Mouse (Mus musculus) ovary, postnatal 36 days (tissue): ENCODE results near the gene Golga5.

Source experiments
- DNase-seq: peaks from one replicate; pipeline ENCODE4 v3.0.0; 2022; ENCODE audit warnings: low spot score, mixed read lengths

Gene Golga5

GRCm38 (mm10) chr12:102468894-102469764 is at the start of gene Golga5:
Golga5 (plus strand) TSS chr12:102469135.
- peak; percentile 99 for DNase-seq

DNA sequence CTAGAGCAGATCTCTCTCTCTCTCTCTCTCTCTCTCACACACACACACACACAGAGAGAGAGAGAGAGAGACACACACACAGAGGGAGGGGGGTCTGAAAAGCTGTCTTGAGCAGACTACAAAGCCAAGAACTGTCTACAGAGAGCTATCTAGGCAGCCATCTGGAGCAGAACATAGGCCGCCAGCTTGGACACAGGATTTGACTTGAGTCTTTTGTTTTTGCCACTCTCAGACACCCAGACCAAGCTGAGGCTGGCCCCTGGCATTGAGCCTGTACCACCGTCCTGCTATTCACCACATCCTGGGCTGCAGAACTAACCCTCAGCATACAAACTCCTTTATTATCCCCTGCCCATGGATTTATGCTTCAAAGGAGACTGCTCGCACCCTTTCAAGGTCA is 49.4 kb upstream of the Golga5 start:
- no peak for DNase-seq

DNA sequence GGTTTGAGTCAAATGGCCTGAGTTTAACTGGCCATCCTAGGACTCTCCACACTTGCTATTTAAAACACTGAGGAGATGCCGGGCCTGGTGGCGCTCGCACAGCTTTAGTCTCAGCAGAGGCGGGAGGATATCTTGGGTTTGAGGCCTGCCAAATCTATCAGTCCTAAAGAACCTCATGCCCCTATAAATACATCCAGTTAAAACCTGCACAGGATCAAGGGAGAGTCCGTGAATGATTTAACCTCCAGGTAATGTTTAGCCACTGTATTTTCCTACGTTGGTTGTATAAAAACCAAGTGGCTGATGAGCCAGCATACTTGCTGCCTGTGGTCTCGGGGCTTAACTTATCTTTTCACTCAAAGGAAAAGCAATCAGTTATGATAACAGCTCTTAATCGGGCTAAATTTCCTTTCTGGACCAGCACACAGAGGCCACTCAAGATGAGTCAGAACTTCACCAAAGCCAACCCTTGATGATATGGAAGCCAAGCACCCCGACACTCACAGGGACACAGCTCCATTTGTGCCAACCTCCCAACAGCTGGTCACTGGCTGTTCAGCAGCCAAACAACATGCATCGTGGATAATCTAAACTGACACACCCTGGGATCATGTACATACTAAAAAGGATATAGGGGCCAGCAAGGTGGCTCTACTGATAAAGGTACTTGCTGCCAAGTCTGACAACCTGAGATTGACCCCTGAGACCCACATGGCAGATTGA is 48.6 kb upstream of the Golga5 start:
- DNase-seq = no peak

- no peak for DNase-seq
Observed at GRCm38 (mm10) chr12:102422065-102422464, 46.9 kb upstream of the Golga5 start.

DNA sequence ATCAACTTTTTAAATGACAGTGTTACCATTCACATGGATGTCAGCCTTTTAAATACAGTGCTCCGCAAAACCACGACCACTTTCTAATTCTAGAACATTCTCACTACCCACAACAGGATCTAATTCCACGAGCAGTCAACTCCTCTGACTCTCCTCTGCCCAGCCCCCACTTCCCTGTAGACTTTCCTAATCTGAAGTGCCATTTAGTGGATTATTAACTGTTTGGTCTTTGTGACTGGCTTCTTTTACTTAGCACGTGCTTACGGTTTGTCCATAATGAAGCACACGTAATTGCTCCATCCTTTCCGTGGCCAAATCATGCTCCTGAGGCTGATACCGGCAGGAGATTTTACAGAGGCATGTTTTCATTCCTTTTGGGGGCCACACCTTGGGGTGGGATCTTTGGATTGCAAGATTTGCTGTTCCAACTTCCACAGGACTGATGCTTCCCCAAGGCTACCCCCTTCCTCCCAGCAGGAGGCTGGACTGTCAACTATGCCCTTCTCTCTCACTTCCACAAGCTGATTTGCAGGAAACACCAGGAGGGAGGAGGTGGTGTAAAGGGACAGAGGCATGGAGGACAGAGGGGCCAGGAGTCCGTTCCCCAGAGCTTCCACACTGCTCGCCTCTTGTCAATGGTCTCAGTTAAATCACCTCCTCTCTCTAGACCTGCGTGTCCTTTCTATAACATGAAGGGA is 46.2 kb upstream of the Golga5 start:
- DNase-seq = no peak

- no peak for DNase-seq
Observed at GRCm38 (mm10) chr12:102423625-102424024, 45.3 kb upstream of the Golga5 start.

DNA sequence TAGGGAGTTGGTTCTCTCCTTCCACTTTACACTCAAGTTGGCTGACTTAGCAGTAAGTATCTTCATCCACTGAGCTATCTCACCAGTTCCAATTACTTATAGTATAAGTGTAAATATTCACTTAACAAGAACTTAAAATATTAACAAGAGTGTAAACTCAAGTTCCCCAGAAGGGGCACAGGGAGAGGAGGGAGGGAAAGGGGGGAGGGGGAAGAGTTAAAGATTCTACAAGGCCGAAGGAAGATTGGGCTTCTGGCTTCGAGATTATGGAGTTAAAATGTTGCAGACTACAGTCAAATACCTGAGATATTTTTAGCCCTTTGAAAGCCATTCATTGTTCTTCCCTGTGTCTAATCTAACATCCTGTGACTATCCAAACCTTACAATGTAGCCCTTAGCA is 44.5 kb upstream of the Golga5 start:
- no peak for DNase-seq

DNA sequence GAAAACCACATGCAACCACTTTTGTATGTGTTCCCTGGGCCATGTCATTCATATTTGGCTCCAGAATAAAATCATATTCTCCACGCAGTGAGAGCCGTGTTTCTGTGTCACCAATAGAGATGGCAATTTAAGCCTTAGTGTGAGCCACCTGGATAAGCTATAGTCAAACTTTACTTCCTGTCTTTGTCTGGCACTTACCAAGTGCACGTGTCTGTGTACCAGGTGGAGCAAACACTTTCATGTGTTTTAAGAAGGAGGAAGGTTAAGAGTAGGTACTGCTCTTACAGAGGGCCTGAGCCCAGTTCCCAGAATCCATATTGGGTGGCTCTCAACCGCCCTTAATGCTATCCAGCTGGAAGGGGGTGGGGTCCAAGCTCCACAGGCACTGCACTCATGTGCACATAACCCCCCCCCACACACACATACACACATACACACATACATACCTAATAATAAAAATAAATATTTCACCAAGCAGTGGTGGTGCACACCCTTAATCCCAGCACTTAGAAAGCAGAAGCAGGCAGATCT is 43.8 kb upstream of the Golga5 start:
- DNase-seq = no peak

DNA sequence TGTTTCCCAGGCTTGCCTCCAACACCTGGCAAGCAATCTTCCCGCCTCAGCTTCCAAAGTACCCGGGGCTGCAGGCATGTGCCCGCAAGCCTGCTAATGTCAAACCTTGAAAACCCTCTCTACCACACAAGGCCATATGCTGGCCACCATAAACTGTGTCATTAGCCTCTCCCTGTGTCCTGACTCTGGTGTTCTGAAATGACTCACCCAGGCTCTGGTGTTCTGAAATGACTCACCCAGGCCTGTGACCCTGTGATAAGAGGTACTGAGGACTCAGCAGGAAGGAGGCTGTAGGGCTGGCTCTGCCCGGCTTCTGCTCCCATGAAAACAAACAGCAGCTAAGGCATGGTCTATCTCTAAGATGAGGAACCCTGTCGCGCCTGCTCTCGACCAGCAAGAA is 42.6 kb upstream of the Golga5 start:
- no peak for DNase-seq

DNA sequence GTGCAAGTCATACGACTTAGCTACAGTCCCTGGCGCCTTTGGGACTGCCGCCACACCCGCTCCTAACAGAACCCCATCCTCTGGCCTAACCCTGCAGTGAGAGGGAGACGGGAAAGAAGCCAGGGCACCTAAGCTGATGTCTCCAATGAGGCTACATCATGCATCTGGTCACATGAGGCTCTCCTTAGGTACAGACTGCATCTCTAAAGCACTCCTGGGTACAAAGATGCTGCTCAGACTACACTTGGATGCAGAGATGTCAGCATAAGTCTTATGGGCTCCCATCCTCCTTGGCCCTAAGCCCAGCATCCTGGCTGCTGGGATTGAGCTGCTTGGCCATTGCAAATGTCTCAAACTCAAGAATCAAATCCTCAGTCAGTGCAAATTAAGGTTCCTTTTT is 39.3 kb upstream of the Golga5 start:
- DNase-seq = no peak

DNA sequence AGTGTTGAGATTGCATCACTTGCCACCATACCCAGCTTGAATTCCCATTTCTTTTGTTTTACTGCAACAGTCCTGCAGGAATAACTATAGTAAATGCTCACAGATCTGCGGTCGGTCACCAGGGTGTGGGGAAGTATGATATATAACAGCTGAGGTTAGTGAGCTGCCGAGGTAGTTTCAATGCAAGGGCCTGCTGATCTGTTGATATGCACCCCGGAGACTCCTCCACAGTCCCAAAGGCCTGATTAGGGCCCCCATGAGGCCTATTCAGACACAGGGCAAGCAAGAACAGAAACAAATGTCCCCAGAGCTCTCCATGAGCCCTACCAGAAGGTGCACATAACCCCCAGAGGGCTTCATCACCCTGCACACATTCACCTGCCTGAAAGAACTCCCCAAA is 38.7 kb upstream of the Golga5 start:
- no peak for DNase-seq

- DNase-seq = no peak
Observed at GRCm38 (mm10) chr12:102432238-102432637, 36.7 kb upstream of the Golga5 start.

- no peak for DNase-seq
Observed at GRCm38 (mm10) chr12:102434107-102434506, 34.8 kb upstream of the Golga5 start.

- DNase-seq = no peak
Observed at GRCm38 (mm10) chr12:102436939-102437526, 31.9 kb upstream of the Golga5 start.

GRCm38 (mm10) chr12:102437952-102438351 is 31.0 kb upstream of the Golga5 start:
- DNase-seq = no peak

DNA sequence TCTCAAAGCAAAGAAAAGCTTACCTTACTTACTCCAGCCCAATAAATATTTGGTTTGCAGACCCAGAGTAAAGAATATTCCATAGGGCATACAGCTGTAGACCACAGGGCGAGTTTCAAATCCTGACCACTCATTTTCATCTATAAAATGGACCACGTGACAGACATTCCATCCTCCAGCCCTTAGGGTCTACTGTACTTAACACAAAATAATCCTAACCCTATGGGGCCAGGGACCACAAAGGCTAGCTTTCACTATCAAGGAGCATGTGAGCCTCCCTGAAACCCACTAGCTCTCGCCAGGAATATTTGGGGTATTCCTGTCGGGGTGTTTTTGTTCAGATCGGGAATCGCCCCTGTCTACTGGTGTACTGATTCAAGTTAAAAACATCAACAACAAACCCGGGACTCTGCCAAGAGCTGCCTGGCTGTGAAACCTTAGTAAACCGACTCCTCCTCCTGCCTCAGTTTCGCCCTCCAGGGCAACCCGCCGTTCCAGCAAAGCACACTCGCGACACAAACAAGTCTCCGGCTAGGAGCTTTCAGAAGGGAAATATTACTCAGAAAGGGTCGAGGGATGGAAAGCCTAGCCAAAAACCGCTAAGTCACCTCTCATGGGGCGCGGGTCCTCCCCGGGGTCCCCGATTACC is 29.8 kb upstream of the Golga5 start:
- no peak for DNase-seq

- DNase-seq = peak; percentile 96
Observed at GRCm38 (mm10) chr12:102439632-102440023, 29.3 kb upstream of the Golga5 start, which contains the start of gene Lgmn. Lgmn (minus strand) TSS chr12:102439813.

DNA sequence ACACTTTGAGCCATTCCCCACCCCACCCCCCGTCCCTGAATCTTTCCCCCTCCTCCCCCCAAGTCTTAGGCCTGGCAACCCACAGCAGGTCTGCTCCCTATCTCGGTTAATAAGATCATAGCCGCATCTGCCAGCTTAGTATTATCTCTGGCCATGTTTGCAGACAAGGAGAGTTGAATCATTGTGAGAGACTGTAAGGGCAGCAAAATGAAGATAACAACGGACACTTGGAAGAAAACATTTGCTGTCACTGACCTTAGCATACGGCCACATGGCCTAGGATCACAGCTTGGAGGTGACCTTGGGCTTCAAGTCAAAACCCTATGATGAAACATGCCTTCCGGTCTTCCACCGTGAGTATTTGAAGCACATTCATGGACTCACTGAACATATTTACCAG is 28.4 kb upstream of the Golga5 start:
- DNase-seq = no peak

- no peak for DNase-seq
Observed at GRCm38 (mm10) chr12:102441141-102441540, 27.8 kb upstream of the Golga5 start.

GRCm38 (mm10) chr12:102442639-102443038 is 26.3 kb upstream of the Golga5 start:
- no peak for DNase-seq

DNA sequence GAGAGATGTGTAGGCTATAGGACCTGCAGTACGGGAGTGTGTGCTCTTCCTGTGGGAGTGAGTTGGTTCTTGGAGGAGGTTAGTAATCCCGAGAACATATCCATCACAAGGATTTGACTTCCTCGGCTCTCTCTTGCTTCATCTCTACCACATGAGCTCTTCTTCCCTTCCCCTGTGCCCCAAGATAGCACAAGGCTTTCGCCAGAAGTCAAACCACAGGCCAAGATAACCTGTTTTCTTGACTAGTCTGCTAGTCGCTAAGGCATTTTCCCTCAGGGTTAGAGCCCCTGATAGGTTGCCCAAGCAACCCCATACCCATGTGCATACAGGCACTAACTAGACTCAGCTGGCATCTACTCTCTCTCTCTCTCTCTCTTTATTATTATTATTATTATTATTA is 25.3 kb upstream of the Golga5 start:
- DNase-seq = no peak

GRCm38 (mm10) chr12:102445436-102445835 is 23.5 kb upstream of the Golga5 start:
- DNase-seq = no peak
